Mouse (Mus musculus): ENCODE measurements around the gene Kcnj9. TPM values are rescaled to one million over a fixed set of nuclear protein-coding genes. Genes with fewer than 3 reads are reported as not detected.

Gene Kcnj9
- total RNA-seq, 1 experiment from 2014 or later: 0.18 TPM

GRCm38 (mm10) chr1:172311921-172312767, 17.0 kb downstream of the Kcnj9 start:
- DNase-seq: peak; percentile 93

- peak; percentile 62 for DNase-seq
Observed at GRCm38 (mm10) chr1:172311248-172311906, 17.7 kb downstream of the Kcnj9 start.

- DNase-seq: peak; percentile 87
Observed at GRCm38 (mm10) chr1:172309699-172310398, 19.3 kb downstream of the Kcnj9 start.

- no peak for DNase-seq
Observed at GRCm38 (mm10) chr1:172308409-172308808, 20.7 kb downstream of the Kcnj9 start.

- DNase-seq: no peak
Observed at GRCm38 (mm10) chr1:172307936-172308335, 21.2 kb downstream of the Kcnj9 start.

GRCm38 (mm10) chr1:172306885-172307284, 22.2 kb downstream of the Kcnj9 start:
- DNase-seq: no peak

- DNase-seq: no peak
Observed at GRCm38 (mm10) chr1:172306196-172306595, 22.9 kb downstream of the Kcnj9 start.

GRCm38 (mm10) chr1:172305635-172306034, 23.5 kb downstream of the Kcnj9 start:
- no peak for DNase-seq

GRCm38 (mm10) chr1:172305153-172305552, 24.0 kb downstream of the Kcnj9 start:
- no peak for DNase-seq

GRCm38 (mm10) chr1:172304443-172304842, 24.7 kb downstream of the Kcnj9 start:
- DNase-seq: no peak

GRCm38 (mm10) chr1:172302851-172303250, 26.3 kb downstream of the Kcnj9 start:
- DNase-seq: no peak

GRCm38 (mm10) chr1:172302311-172302710, 26.8 kb downstream of the Kcnj9 start:
- no peak for DNase-seq

- DNase-seq: no peak
Observed at GRCm38 (mm10) chr1:172301180-172301579, 27.9 kb downstream of the Kcnj9 start.

GRCm38 (mm10) chr1:172300247-172300646, 28.9 kb downstream of the Kcnj9 start:
- DNase-seq: peak; percentile 62

- no peak for DNase-seq
Observed at GRCm38 (mm10) chr1:172299528-172299927, 29.6 kb downstream of the Kcnj9 start.

GRCm38 (mm10) chr1:172297611-172298537, 31.2 kb downstream of the Kcnj9 start, which contains the start of gene Atp1a2:
TSS of gene Atp1a2 (minus strand) at chr1:172298064.
- DNase-seq: no peak

GRCm38 (mm10) chr1:172296816-172297510, 32.2 kb downstream of the Kcnj9 start:
- DNase-seq: no peak

- DNase-seq: no peak
Observed at GRCm38 (mm10) chr1:172295751-172296197, 33.3 kb downstream of the Kcnj9 start.

- no peak for DNase-seq
Observed at GRCm38 (mm10) chr1:172293449-172293848, 35.7 kb downstream of the Kcnj9 start.

GRCm38 (mm10) chr1:172292880-172293279, 36.2 kb downstream of the Kcnj9 start:
- DNase-seq: no peak

GRCm38 (mm10) chr1:172289617-172289946, 39.5 kb downstream of the Kcnj9 start:
- DNase-seq: no peak
